Mouse (Mus musculus) intestine, embryonic 15.5 days (tissue): Measurements from ENCODE around the gene Ppm1g. TPM values are rescaled to one million over a fixed set of nuclear protein-coding genes. Genes with fewer than 3 reads are reported as not detected.

Experiments used
- ATAC-seq: fragments of 200-750 bp; cut with Nextera tagmentation; 2 replicates; pipeline ENCODE4 v1.8.0; 2017; ENCODE audit warnings: moderate TSS enrichment, moderate library complexity
- H3K27ac ChIP-seq: fragments of 300-500 bp; sonication (generic); 2 replicates; pipeline ENCODE4 v1.5.1; 2015; ENCODE audit warnings: mild to moderate bottlenecking, inconsistent platforms
- H3K27me3 ChIP-seq: fragments of 300-500 bp; sonication (generic); replicated peaks from 2 replicates; pipeline ENCODE4 v1.6.1; 2015; ENCODE audit warnings: inconsistent platforms
- H3K36me3 ChIP-seq: fragments of 300-500 bp; sonication (generic); 2 replicates; pipeline ENCODE4 v1.6.1; 2015; ENCODE audit warnings: inconsistent platforms
- H3K4me1 ChIP-seq: fragments of 300-500 bp; sonication (generic); replicated peaks from 2 replicates; pipeline ENCODE4 v1.6.1; 2015; ENCODE audit warnings: inconsistent platforms
- H3K4me2 ChIP-seq: fragments of 300-500 bp; sonication (generic); replicated peaks from 2 replicates; pipeline ENCODE4 v1.6.1; 2015; ENCODE audit warnings: mild to moderate bottlenecking, inconsistent platforms
- H3K4me3 ChIP-seq: fragments of 300-500 bp; sonication (generic); replicated peaks from 2 replicates; pipeline ENCODE4 v1.5.1; 2015; ENCODE audit warnings: inconsistent platforms
- H3K9ac ChIP-seq: fragments of 300-500 bp; sonication (generic); 2 replicates; pipeline ENCODE4 v1.6.1; 2015; ENCODE audit warnings: inconsistent platforms
- H3K9me3 ChIP-seq: fragments of 300-500 bp; sonication (generic); 2 replicates; pipeline ENCODE4 v1.6.1; 2016; ENCODE audit warnings: inconsistent platforms
- WGBS: fragments of 180-500 bp; shearing (Covaris S2); methylation state at CpG from one replicate; pipeline ENCODE4 v1.1.7; 2015; 5-methylcytosine and 5-hydroxymethylcytosine counted together
- polyA plus RNA-seq: library from polyadenylated mRNA; unstranded; fragments of >200 nt; fragmentation: Nextera tagmentation; extraction: Ambion mirVana; gene quantifications from 2 replicates; pipeline ENCODE4 v1.2.1, GENCODE M21; 2015

The Ppm1g gene
- polyA plus RNA-seq, 1 experiment from 2014 or later, result 124 TPM

DNA sequence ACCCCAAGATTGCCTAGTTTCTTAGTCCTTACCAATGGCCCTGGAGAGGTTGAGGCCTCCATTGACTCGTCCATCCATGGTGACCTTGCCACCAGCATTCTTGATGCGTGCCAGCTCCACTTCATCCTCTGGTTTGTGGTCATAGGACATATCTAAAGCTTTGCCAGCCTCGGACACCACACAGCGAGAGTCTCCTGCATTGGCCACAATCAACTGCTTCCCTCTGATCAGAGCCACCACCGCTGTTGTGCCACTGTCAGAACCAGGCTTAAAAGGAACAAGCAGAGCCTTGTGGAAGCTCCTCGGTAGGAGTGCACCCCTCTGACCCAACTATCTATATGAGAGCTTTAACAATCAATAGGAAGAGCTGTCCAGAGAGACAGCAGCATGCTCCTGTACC is 16.1 kb downstream of the Ppm1g start:
- peaks cover 44% of the 10 kb centered on the region for H3K36me3 ChIP-seq
- no peak overlapping the region for H3K9ac ChIP-seq
- H3K9me3 ChIP-seq, result 0 out of 2 replicates have a peak, but pooled peaks cover 4% of the 10 kb centered on the region
- WGBS, result 93% methylated on average over 6 of the region's 6 CpGs
- no peaks in the 10 kb centered on the region for H3K27me3 ChIP-seq
- no peak overlapping the region for H3K4me3 ChIP-seq
- peaks cover 16% of the 10 kb centered on the region for H3K4me1 ChIP-seq
- no peak for ATAC-seq
- no peak overlapping the region for H3K4me2 ChIP-seq
- H3K27ac ChIP-seq, result no peak overlapping the region

DNA sequence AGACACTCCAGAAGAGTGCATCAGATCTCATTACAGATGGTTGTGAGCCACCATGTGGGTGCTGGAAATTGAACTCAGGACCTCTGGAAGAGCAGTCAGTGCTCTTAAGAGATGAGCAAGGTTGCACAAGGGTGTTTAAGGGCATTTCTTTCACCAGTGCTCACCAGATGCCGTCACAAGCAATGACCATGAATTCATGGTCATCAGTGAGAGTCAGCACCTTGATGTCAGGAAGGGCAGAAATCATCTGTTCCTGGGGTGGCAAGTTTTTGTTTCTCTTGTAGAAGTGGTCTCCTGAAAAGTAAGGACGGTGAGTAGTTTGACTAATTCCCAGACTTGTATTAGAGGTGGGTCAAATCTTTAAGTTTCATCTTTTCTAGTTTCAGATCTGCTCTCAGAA is 16.6 kb downstream of the Ppm1g start:
- ATAC-seq, result no peak
- Histone ChIP-seq H3K4me2 (no peak overlapping the region), H3K9me3 (0 out of 2 replicates have a peak, but pooled peaks cover 4% of the 10 kb centered on the region), H3K4me3 (no peak overlapping the region), H3K27ac (no peak overlapping the region), H3K4me1 (peaks cover 16% of the 10 kb centered on the region), H3K27me3 (no peaks in the 10 kb centered on the region), H3K36me3 (peaks cover 48% of the 10 kb centered on the region), H3K9ac (no peak overlapping the region)
- 94% methylated on average over 2 of the region's 2 CpGs for WGBS

- H3K4me2 ChIP-seq, result peak overlapping the region; percentile 72
- H3K36me3 ChIP-seq, result peaks cover 55% of the 10 kb centered on the region
- peak overlapping the region; percentile 89 for H3K4me3 ChIP-seq
- H3K4me1 ChIP-seq, result peaks cover 16% of the 10 kb centered on the region
- H3K9ac ChIP-seq, result no peak overlapping the region
- WGBS, result 86% methylated on average over 7 of the region's 7 CpGs
- H3K27ac ChIP-seq, result peak overlapping the region; percentile 84
- 0 out of 2 replicates have a peak, but pooled peaks cover 4% of the 10 kb centered on the region for H3K9me3 ChIP-seq
- H3K27me3 ChIP-seq, result no peaks in the 10 kb centered on the region
- no peak for ATAC-seq
Measured at GRCm38 (mm10) chr5:31202933-31203332, 17.6 kb downstream of the Ppm1g start.

- ATAC-seq, result peak; percentile 98
- Histone ChIP-seq H3K27ac (peak within 1 kb of the TSS; percentile 84), H3K4me2 (peak within 1 kb of the TSS; percentile 85), H3K36me3 (peaks cover 56% of the 10 kb centered on the region), H3K4me3 (peak within 1 kb of the TSS; percentile 89), H3K27me3 (no peaks in the 10 kb centered on the region), H3K9ac (peak within 1 kb of the TSS; percentile 80), H3K4me1 (peaks cover 16% of the 10 kb centered on the region), H3K9me3 (0 out of 2 replicates have a peak, but pooled peaks cover 4% of the 10 kb centered on the region)
- WGBS, result under 1% methylated on average over 53 of the region's 53 CpGs
Measured at GRCm38 (mm10) chr5:31201742-31202590, 18.5 kb downstream of the Ppm1g start, which contains the start of gene Zfp513. Zfp513 (minus strand) TSS chr5:31202303.

DNA sequence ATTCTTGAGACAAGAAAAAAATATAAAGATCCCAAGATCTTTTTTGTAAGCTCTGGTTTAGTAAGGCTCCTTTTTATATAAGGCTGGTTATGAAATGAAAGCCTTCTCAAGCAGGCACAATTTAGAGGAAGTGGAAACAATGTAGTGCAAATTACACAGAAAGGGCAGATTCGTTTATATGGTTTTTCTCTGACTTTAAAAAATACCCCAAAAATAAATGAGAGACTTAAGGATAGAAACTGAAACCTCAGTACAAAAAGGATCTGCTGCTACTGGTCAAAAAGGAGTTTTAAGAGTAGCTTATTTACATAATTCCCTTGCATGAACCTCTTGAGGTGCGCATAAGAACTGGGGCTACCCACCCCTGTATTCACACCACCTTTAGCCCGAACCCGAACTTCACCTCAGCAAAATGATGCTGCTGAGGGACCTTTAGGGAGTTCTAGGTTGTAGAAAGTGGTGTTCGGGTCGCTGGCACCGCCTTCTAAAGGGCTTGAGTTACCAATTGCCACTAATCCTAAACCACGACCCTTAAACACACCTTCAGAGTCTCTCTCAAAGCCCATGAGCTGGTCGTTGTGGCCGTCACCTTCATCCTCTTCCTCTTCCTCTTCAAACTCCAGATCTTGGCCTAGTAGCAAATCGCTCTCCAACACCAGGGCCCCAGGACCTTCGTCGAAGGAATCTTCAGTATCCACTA is 19.3 kb downstream of the Ppm1g start:
- peak overlapping the region; percentile 80 for H3K27ac ChIP-seq
- 0 out of 2 replicates have a peak, but pooled peaks cover 4% of the 10 kb centered on the region for H3K9me3 ChIP-seq
- no peaks in the 10 kb centered on the region for H3K27me3 ChIP-seq
- peak overlapping the region; percentile 85 for H3K4me2 ChIP-seq
- peak overlapping the region; percentile 80 for H3K9ac ChIP-seq
- ATAC-seq, result no peak
- H3K4me1 ChIP-seq, result peaks cover 16% of the 10 kb centered on the region
- peak overlapping the region; percentile 89 for H3K4me3 ChIP-seq
- H3K36me3 ChIP-seq, result peaks cover 60% of the 10 kb centered on the region
- WGBS, result 12% methylated on average over 13 of the region's 13 CpGs

DNA sequence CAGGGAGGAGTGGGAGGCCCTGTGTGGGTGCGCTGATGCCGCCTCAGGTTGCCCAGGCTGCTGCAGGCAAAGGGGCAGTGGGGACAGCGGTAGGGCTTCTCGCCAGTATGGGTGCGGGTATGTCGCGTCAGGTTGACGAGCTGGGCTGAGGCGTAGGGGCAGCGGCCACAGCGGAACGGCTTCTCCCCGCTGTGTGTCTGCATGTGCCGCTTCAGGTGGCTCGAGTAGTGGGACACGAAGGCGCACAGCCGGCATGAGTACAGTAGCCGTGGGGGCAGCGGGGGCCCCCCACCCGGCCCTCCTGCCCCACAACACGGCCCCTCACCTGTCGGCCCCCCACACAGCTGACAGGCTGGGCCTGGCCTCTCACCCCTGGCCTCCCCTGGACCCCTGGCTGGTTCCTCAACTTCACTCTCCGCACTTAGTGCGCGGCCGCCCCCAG is 20.1 kb downstream of the Ppm1g start:
- peak overlapping the region; percentile 80; the same call in 1 of the 2 replicates for H3K9ac ChIP-seq
- WGBS, result 92% methylated on average over 27 of the region's 27 CpGs
- H3K27me3 ChIP-seq, result no peaks in the 10 kb centered on the region
- H3K9me3 ChIP-seq, result 0 out of 2 replicates have a peak, but pooled peaks cover 4% of the 10 kb centered on the region
- no peak for ATAC-seq
- peak overlapping the region; percentile 85; the same call in 1 of the 2 replicates for H3K4me2 ChIP-seq
- no peak overlapping the region for H3K27ac ChIP-seq
- peaks cover 65% of the 10 kb centered on the region for H3K36me3 ChIP-seq
- no peak overlapping the region for H3K4me3 ChIP-seq
- peaks cover 16% of the 10 kb centered on the region for H3K4me1 ChIP-seq

DNA sequence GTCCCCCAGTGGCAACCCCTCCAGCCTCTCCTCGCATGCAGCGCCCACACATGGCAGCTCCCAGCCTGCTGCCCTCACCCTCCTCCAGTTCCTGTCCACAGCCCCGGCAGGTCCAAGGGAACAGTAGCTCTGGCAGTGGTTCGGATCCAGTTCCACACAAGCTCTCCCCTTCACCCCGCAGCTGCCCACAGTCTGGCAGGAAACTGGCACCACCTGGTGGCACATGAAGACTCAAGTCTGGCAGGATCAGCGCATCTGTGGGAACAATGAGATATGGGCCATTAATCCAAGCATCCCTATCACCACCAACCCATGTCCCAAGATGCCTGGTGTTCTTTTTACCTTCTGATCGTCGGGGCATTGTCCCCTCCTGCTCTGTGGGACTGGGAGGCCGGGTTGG is 20.6 kb downstream of the Ppm1g start:
- H3K27me3 ChIP-seq, result no peaks in the 10 kb centered on the region
- H3K9me3 ChIP-seq, result 0 out of 2 replicates have a peak, but pooled peaks cover 4% of the 10 kb centered on the region
- H3K27ac ChIP-seq, result no peak overlapping the region
- peaks cover 66% of the 10 kb centered on the region for H3K36me3 ChIP-seq
- H3K9ac ChIP-seq, result no peak overlapping the region
- 81% methylated on average over 9 of the region's 9 CpGs for WGBS
- no peak for ATAC-seq
- no peak overlapping the region for H3K4me3 ChIP-seq
- H3K4me1 ChIP-seq, result peaks cover 16% of the 10 kb centered on the region
- no peak overlapping the region for H3K4me2 ChIP-seq

DNA sequence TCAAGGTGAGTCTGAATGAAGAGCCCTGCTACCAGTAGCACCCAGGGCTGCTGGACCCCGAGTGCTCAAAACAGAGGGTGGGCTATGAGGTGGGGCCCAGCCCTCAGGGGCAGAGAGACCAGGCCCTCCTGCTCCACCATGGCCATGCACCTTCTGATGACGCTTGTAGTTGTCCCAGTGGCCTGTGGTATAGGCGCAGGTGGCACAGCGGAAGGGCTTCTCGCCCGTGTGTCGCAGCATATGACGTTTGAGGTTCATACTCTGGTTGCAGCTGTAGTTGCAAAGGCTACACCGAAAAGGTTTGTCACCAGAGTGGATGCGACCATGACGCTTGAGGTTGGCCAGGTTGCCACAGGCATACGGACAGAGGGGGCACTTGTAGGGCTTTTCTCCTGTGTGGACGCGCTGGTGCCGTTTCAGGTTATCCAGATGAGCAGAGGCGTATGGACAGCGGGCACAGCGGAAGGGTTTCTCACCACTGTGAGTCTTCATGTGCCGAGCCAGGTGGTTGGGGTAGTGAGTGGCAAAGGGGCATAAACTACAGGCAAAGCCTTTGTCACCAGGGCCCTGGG is 21.1 kb downstream of the Ppm1g start:
- Histone ChIP-seq H3K9ac (no peak overlapping the region), H3K4me3 (no peak overlapping the region), H3K4me2 (no peak overlapping the region), H3K27ac (no peak overlapping the region), H3K27me3 (no peaks in the 10 kb centered on the region), H3K9me3 (0 out of 2 replicates have a peak, but pooled peaks cover 4% of the 10 kb centered on the region), H3K36me3 (peaks cover 61% of the 10 kb centered on the region), H3K4me1 (peaks cover 17% of the 10 kb centered on the region)
- ATAC-seq, result no peak
- 91% methylated on average over 19 of the region's 19 CpGs for WGBS

GRCm38 (mm10) chr5:31198616-31199320 is 21.7 kb downstream of the Ppm1g start:
- Histone ChIP-seq H3K36me3 (peaks cover 57% of the 10 kb centered on the region), H3K27me3 (no peaks in the 10 kb centered on the region), H3K4me3 (no peak overlapping the region), H3K9ac (no peak overlapping the region), H3K4me1 (peaks cover 23% of the 10 kb centered on the region), H3K4me2 (no peak overlapping the region), H3K27ac (no peak overlapping the region), H3K9me3 (0 out of 2 replicates have a peak, but pooled peaks cover 4% of the 10 kb centered on the region)
- 83% methylated on average over 5 of the region's 5 CpGs for WGBS
- no peak for ATAC-seq

DNA sequence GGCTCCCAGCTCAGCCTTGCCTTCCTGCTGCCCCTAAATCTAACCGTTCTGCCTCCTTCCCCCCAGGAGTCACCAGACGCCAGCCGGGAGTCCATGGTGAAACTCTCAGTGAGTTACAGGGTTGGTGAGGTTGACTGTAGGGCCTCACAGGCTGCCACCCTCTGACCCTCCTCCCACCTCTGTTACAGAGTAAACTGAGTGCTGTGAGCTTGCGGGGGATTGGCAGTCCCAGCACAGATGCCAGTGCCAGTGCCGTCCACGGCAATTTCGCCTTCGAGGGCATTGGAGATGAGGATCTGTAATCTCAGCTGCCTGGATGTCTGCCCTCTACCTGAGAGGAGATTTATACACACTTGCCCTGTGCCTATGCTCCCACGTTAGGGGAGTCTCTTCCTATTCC is 22.3 kb downstream of the Ppm1g start:
- no peak overlapping the region for H3K4me2 ChIP-seq
- ATAC-seq, result no peak
- 81% methylated on average over 9 of the region's 9 CpGs for WGBS
- no peak overlapping the region for H3K4me3 ChIP-seq
- peaks cover 57% of the 10 kb centered on the region for H3K36me3 ChIP-seq
- 0 out of 2 replicates have a peak, but pooled peaks cover 4% of the 10 kb centered on the region for H3K9me3 ChIP-seq
- no peak overlapping the region for H3K27ac ChIP-seq
- no peak overlapping the region for H3K9ac ChIP-seq
- H3K4me1 ChIP-seq, result peaks cover 22% of the 10 kb centered on the region
- no peaks in the 10 kb centered on the region for H3K27me3 ChIP-seq

DNA sequence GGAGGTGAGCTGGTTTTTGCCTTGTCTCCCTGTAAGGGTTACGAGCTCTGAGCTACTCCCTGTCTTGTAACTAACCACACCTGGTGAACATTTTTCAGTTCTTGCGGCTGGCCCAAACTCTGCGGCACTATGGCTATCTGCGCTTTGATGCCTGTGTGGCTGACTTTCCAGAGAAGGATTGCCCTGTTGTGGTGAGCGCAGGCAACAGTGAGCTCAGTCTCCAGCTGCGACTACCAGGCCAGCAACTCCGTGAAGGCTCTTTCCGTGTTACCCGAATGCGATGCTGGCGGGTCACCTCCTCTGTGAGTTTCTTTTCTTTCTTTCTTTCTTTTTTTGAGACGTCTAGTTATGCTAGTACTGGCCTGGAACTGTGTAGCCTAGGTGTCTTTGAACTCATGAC is 23.4 kb downstream of the Ppm1g start:
- Histone ChIP-seq H3K27ac (no peak overlapping the region), H3K9ac (no peak overlapping the region), H3K4me2 (no peak overlapping the region), H3K4me1 (peaks cover 20% of the 10 kb centered on the region), H3K27me3 (no peaks in the 10 kb centered on the region), H3K4me3 (no peak overlapping the region), H3K9me3 (0 out of 2 replicates have a peak, but pooled peaks cover 4% of the 10 kb centered on the region), H3K36me3 (peaks cover 52% of the 10 kb centered on the region)
- no peak for ATAC-seq
- WGBS, result 95% methylated on average over 12 of the region's 12 CpGs
